Mouse (Mus musculus) brown adipose tissue, adult 24 weeks (tissue): ENCODE results near the gene Chmp3. TPM values are rescaled to one million over a fixed set of nuclear protein-coding genes. Genes with fewer than 3 reads are reported as not detected.

Experiments
- H3K27ac ChIP-seq: fragments of 200-500 bp; replicated peaks from 2 replicates; pipeline ENCODE4 v1.5.1; 2012; ENCODE audit warnings: low read depth, mild to moderate bottlenecking, low read length
- H3K4me1 ChIP-seq: fragments of 200-500 bp; 2 replicates; pipeline ENCODE4 v1.6.1; 2012; ENCODE audit warnings: low read length, mixed read lengths; ENCODE audit not compliant: control insufficient read depth, insufficient read depth, insufficient read length
- H3K4me3 ChIP-seq: fragments of 200-500 bp; 2 replicates; pipeline ENCODE4 v1.5.1; 2012; ENCODE audit warnings: low read depth, mild to moderate bottlenecking, low read length, moderate library complexity; ENCODE audit not compliant: insufficient read depth
- polyA plus RNA-seq: library from polyadenylated mRNA; stranded (reverse); fragments of >200 nt; gene quantifications from 2 replicates; pipeline ENCODE4 v1.2.4, GENCODE M21; 2012; ENCODE audit not compliant: missing spikeins, insufficient read depth, insufficient read length

Chmp3 gene
- polyA plus RNA-seq, 1 experiment, result 240 TPM

DNA sequence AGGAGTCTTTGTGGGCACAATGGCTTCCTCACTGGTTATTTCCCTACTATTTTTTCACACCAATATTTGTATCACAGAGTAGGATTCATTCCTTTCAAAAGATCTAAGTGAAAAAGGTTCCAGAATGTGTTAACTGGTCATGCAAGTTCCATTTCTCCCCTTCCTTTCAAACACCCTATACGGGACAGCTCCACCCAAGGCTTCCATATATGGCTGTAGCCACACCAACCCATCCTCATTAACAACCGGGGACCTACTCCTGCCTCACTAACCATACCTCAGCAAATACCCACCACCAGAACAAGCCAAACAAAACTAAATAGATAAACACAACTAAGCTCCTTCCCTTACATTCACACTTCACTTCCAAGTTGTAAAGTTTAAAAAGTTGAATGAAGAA is 87.6 kb downstream of the Chmp3 start:
- Histone ChIP-seq H3K27ac (no peak overlapping the region), H3K4me1 (peaks cover 3% of the 10 kb centered on the region; the same call in 1 of the 2 replicates), H3K4me3 (peak overlapping the region; percentile 25; the same call in 1 of the 2 replicates)

GRCm38 (mm10) chr6:71631706-71632461 is 88.3 kb downstream of the Chmp3 start:
- peak overlapping the region; percentile 72 for H3K4me3 ChIP-seq
- H3K27ac ChIP-seq, result peak overlapping the region; percentile 78
- H3K4me1 ChIP-seq, result peaks cover 3% of the 10 kb centered on the region; the same call in 1 of the 2 replicates

Other genes with a start within 250 kb of the Chmp3 start
- gene Smyd1, start 221.6 kb upstream of the Chmp3 start, polyA plus RNA-seq, result 2.5 and 6.3 TPM in 2 replicates
- 0.75 TPM in 1 of 2 replicates, not detected in the other for gene Cd8b1, start 221.0 kb upstream of the Chmp3 start, polyA plus RNA-seq
- gene Cd8a, start 170.4 kb upstream of the Chmp3 start, polyA plus RNA-seq, result 0.88 TPM in 1 of 2 replicates, not detected in the other
- gene Rmnd5a, start 103.2 kb upstream of the Chmp3 start, polyA plus RNA-seq, result 38.1 and 48.0 TPM in 2 replicates
- 12.8 and 17.1 TPM in 2 replicates for gene Rnf103, start 49.9 kb upstream of the Chmp3 start, polyA plus RNA-seq
- gene Kdm3a, start 89.2 kb downstream of the Chmp3 start, polyA plus RNA-seq, result 11.6 and 13.7 TPM in 2 replicates
- 0.79 and 1.4 TPM in 2 replicates for gene Reep1, start 163.8 kb downstream of the Chmp3 start, polyA plus RNA-seq